Mouse (Mus musculus) right cerebral cortex, adult 18-20 months (tissue): Measurements from ENCODE around the gene Dstyk.

Experiments
- DNase-seq: peaks from one replicate; pipeline ENCODE4 v3.0.0; 2022; ENCODE audit warnings: mixed read lengths

The Dstyk gene

GRCm38 (mm10) chr1:132388813-132389803 lies 28.2 kb upstream of the Dstyk start:
- DNase-seq, result no peak

DNA sequence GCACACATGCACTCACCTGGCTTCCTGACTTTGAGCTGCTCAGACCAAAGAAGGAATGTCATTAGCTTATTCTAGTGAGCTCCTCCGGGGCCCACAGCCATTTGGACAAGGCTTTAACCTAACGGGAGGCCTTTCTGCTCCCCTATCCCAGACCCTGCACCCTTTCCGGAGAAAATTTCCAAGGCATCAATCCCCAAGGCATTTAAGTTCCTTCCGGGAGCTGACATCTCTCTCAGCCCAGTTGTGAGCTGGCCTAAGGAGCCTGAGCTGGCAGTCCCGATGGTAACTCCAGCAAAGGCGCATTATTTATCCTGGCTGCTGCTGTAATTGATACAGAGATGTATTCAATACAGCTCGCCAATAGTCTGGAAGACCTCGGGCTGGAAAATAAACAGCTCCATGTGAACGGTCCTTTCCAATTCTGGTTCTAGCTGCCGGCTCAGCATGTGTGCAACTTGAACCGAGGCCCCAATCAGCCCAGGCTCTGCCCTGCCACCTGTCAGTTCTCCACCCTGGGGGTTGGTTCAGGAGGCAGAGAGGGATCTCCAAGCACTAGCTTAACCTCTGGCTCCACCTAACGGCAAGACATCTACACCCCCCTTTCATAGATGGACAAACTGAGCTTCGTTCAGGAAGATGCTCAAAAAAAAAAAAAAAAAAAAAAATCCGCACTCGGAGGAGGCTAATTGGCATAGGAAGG lies 27.3 kb upstream of the Dstyk start:
- peak; percentile 76 for DNase-seq

- peak; percentile 48 for DNase-seq
These were observed 26.4 kb upstream of the Dstyk start, which contains the start of gene Tmcc2 for GRCm38 (mm10) chr1:132390691-132391579. TSS of gene Tmcc2 (minus strand) at chr1:132391281.

DNA sequence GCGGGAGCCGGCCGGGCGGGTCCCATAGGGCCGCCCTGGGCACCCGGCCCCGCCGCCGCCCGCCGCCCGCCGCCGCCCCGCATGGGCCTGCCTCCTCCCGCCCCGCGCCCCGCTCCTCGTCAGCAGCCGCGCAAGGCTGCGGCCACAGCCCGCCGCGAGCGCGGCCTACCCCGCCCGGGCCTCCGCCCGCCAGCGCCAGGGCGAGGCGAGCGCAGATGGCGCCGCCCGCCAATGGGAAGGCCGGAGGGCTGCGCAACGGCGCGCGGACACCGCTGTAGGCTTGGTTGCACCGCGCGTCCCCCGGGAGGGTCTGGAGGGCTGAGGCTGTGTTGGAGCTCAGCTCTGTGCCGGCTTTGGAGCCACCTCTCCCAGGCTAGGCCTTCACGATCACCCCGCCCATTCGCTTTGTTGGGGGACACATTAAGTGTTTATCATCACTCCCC lies 25.8 kb upstream of the Dstyk start:
- DNase-seq, result peak; percentile 81

DNA sequence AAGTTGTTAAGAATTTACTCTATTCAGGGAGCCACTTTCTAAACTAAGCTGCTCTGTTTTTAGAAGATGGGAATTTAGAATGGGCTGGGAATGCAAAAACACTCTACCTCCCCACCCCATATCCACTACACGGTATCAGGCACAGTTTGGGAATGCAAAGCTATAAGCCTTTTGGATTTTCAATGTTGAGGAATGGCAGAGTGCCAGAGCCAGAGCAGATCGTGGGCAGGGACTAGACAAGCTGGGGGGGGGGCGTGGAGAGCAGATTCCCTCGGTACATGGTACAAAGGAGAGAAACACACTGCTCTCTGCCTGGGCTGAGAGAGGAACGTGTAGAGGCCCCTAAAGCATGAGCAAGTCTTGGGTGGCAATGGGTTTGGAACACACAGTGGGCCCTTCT lies 24.5 kb upstream of the Dstyk start:
- no peak for DNase-seq

GRCm38 (mm10) chr1:132396705-132397104 lies 20.6 kb upstream of the Dstyk start:
- no peak for DNase-seq

DNA sequence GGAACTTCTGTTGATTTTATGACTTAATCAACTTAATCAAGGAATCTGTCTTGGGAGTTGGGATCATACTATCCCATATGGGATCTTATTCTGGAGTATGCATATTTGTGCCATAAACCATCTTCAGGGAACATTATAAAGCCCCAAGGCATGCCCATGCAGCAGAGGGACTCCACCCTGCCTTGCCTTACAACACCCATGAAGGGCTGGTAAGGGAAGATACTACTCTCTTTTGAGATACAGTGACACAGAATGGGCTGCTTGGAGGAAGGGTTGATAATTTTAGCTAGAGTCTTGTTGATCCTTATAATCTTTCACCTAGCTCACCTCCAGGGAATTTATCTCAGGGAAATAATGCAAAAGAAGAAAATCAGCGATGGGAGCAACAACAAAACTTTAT lies 16.8 kb upstream of the Dstyk start:
- no peak for DNase-seq

GRCm38 (mm10) chr1:132401843-132402242 lies 15.5 kb upstream of the Dstyk start:
- no peak for DNase-seq

DNA sequence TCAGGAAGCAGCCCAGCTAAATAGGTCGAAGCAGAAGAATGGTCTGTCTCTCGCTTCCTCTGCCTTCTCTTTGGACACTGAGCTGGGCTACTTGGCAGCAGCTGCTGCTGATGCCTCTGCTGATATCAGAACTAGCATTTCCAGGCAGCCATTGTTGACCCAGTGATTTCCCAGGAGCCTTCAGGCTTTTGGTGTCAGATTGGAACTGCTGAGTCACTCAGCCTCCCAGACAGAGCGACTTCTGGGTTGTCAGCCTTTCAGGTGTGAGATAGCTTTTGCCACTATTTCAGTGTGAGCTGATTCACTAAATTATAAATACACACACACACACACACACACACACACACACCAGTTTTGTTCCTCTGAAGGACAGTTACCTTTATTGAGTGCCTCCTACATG lies 6.7 kb upstream of the Dstyk start:
- no peak for DNase-seq

DNA sequence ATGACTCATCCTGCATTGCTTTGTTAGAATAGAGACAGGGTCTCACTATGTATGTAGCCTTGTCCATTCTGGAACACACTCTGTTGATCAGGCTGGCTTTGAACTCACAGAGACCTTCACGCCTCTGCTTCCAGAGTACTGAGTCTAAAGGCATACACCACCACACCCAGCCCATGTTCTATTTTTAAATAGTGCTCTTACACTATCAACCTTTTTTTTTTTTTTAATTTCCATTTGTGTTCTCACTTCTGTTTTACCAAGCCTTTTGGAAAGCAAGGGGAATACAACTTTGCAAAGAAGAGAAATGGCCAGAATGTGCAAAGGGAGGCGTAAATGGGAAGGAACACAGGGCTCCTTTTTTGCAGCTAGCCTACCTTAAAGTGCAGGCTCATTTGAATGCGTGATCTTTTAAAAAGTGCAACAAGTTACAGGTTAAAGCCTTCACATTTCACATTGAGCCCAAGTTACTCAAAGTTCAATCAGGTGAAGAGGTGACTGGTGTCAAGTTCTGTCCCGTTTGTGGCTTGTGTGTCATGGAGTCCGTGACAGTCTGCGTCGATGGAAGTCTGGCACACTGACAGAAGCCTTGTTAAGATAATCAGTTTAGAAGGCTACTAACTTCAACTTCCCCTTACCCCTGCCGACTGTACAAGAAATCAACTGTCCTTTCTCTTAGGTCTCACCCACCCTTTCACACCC lies 962 bp upstream of the Dstyk start:
- DNase-seq, result no peak

- no peak for DNase-seq
These were observed 438 bp upstream of the Dstyk start for GRCm38 (mm10) chr1:132416943-132417290.

GRCm38 (mm10) chr1:132420206-132420605 lies 2.9 kb downstream of the Dstyk start:
- DNase-seq, result no peak

DNA sequence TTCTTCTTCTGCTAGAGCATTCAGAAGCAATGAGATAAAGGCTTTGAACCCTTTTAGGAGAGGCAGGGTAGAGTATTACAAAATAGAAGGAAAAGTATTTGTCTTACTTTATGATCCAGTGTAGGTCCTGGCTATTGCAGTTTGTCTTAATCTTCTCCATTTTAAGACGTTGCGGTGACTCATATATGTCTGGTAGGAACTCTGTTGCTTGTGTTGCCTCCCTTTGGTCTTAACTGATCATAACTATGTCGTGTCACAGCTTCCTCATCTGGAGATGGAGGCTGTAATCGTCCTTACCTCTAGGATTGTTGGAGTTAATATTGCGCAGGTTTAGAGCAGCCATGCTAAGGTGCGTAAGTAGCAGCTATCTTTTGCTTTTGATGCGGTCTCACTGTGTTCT lies 3.3 kb downstream of the Dstyk start:
- no peak for DNase-seq

- no peak for DNase-seq
These were observed 5.7 kb downstream of the Dstyk start for GRCm38 (mm10) chr1:132422912-132423696.

GRCm38 (mm10) chr1:132425600-132425999 lies 8.2 kb downstream of the Dstyk start:
- DNase-seq, result no peak

GRCm38 (mm10) chr1:132430818-132431217 lies 13.5 kb downstream of the Dstyk start:
- peak; percentile 17 for DNase-seq

DNA sequence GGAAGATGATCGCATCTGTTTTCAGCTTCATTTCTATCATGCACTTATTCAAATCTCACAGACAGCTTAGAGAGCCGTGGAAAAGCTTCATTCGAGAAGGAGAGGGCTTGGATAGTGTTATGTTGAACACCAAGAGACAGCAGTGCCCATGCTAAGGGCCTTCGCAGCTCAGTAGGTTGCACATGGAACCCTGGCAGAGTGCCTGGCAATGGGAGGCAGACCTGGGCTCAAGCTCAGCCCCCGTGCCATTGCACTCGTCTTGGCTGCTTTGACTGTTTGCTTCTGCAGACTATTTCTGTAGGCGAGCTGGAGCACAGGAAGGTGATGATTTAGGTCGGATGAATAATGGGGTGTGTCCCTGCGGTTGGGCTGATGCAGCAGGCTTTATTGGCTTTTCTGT lies 14.4 kb downstream of the Dstyk start:
- peak; percentile 63 for DNase-seq

DNA sequence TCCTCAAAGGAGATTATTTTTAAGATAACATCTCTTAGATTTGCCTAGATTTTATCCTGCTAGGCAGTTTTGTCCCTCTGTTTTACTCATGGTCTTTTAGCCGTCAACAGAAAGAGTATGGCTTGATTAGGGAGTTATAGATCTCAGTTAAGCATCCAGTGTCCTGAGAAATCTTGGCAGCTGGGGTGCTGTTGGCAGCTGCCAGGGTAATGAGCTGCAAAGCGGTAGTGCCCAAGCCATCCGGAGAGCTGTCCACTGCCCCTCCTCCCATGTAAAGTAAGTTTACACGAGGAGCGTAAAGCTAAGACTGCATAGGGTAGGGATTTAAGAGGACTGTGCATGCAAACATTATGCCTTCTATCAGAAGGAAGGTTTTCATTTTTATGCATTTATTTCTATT lies 16.0 kb downstream of the Dstyk start:
- DNase-seq, result no peak

DNA sequence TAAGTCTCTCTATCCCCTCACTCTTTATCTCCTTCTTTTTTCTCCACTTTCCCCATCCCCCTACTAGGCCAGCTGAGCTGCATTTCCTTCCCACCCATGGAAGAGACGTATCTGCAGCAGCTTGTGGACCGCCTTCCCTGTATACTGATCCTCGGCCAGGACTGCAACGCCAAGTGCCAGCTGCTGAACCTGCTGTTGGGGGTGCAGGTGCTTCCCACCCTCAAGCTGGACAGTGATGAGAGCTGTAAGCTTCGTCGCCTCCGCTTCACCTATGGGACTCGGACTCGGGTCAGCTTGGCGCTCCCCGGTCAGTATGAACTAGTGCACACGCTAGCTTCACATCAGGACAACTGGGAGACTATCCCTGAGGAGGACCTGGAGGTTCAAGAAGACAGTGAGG lies 16.7 kb downstream of the Dstyk start:
- DNase-seq, result no peak

- no peak for DNase-seq
These were observed 19.1 kb downstream of the Dstyk start for GRCm38 (mm10) chr1:132436320-132436958.

- no peak for DNase-seq
These were observed 19.6 kb downstream of the Dstyk start for GRCm38 (mm10) chr1:132436960-132437359.
